Mouse (Mus musculus) myocyte (in vitro differentiated cells): ENCODE data around the gene Tm9sf3.

ENCODE experiments used
- E2F4 ChIP-seq: IDR thresholded peaks from one replicate; pipeline ENCODE4 v1.6.1; 2011; ENCODE audit warnings: mild to moderate bottlenecking, control low read depth, moderate library complexity; ENCODE audit not compliant: insufficient read depth
- MAX ChIP-seq: IDR thresholded peaks from one replicate; pipeline ENCODE4 v1.6.1; 2011; ENCODE audit warnings: low read depth, mild to moderate bottlenecking, control low read depth
- MYOD1 ChIP-seq, 3 experiments: IDR thresholded peaks; one replicate each; pipeline ENCODE4 v1.6.1; 2011; ENCODE audit warnings: control low read depth in 2 of 3, low read depth in 2 of 3, mild to moderate bottlenecking in 2 of 3, moderate library complexity in 1 of 3; ENCODE audit not compliant: insufficient read length in 2 of 3, control insufficient read depth in 1 of 3
- MYOG ChIP-seq, 3 experiments: IDR thresholded peaks; one replicate each; pipeline ENCODE4 v1.6.1; 2011; ENCODE audit warnings: control low read depth in 2 of 3, low read depth in 2 of 3, mild to moderate bottlenecking in 2 of 3; ENCODE audit not compliant: insufficient read length in 2 of 3, control insufficient read depth in 1 of 3, insufficient read depth in 1 of 3
- POLR2A ChIP-seq: IDR thresholded peaks from one replicate; pipeline ENCODE4 v1.6.1; 2011; ENCODE audit warnings: low read depth, mild to moderate bottlenecking, control low read depth, moderate library complexity; ENCODE audit not compliant: insufficient read length
- POLR2AphosphoS2 ChIP-seq: IDR thresholded peaks from one replicate; pipeline ENCODE4 v1.6.1; 2011; ENCODE audit warnings: low read depth, control low read depth; ENCODE audit not compliant: insufficient read length
- SRF ChIP-seq: IDR thresholded peaks from one replicate; pipeline ENCODE4 v1.6.1; 2011; ENCODE audit warnings: low read depth; ENCODE audit not compliant: control insufficient read depth, insufficient read length
- TCF3 ChIP-seq: IDR thresholded peaks from one replicate; pipeline ENCODE4 v1.6.1; 2011; ENCODE audit warnings: low read depth, control low read depth; ENCODE audit not compliant: insufficient read length

GRCm38 (mm10) chr19:41197606-41198005, 66.2 kb downstream of the Tm9sf3 start:
- TF ChIP-seq MYOD1 (IDR thresholded peaks at IDR 0.05; ENCODE audit: control insufficient read depth in 1 of 3, insufficient read length in 2 of 3, low read depth in 2 of 3) (no peak), POLR2A (no peak), MAX (no peak), MYOG (IDR thresholded peaks at IDR 0.05; ENCODE audit: control insufficient read depth in 1 of 3, insufficient read depth in 1 of 3, insufficient read length in 2 of 3, low read depth in 2 of 3) (no peak), SRF (no peak), TCF3 (no peak), E2F4 (no peak), POLR2AphosphoS2 (no peak)
